8 mouse cellular contexts compared by ENCODE assay signal in genomic region chr6:53470559-53470958, GRCm38 (mm10).
DNase-seq lines count a peak whose midpoint lies in the region; ATAC-seq lines count a peak whose summit lies in the region.

No protein-coding gene starts in this region.

- intact Hi-C loops in left cerebral cortex, postnatal 10 days (cut with DNase I) = no loop called here

- DNase-seq in adrenal gland, postnatal 10 days = peak; percentile 17
- DNase-seq in adrenal gland, postnatal 14 days = no peak
- peak; percentile 74 for DNase-seq in brain, adult 2 months (ENCODE audit: low read depth, low spot score)
- no peak for DNase-seq in limb, embryonic 10.5 days (ENCODE audit: low spot score)
- DNase-seq in left cerebral cortex, postnatal 10 days (ENCODE audit: extremely low spot score in 1 of 2, low spot score in 2 of 2) = no peak
- no peak for DNase-seq in layer of hippocampus, adult 9-10 months (ENCODE audit: low spot score)
- no peak for DNase-seq in gastrocnemius, adult 8-10 months (ENCODE audit: low spot score in 2 of 2)

- ATAC-seq in heart, embryonic 15.5 days (replicated peaks; ENCODE audit: insufficient number of reproducible peaks, insufficient read depth, low FRiP score, low read depth) = no peak

- no peaks in the 10 kb centered on the region for H3K9me3 ChIP-seq in heart, embryonic 15.5 days (replicated peaks)
- H3K9me3 ChIP-seq in limb, embryonic 10.5 days (replicated peaks) = no peaks in the 10 kb centered on the region

- H3K4me3 ChIP-seq in heart, embryonic 15.5 days = no peak overlapping the region
- H3K4me3 ChIP-seq in limb, embryonic 10.5 days = no peak overlapping the region

- H3K27me3 ChIP-seq in heart, embryonic 15.5 days = no peaks in the 10 kb centered on the region
- no peaks in the 10 kb centered on the region for H3K27me3 ChIP-seq in limb, embryonic 10.5 days (ENCODE audit: low read depth, poor library complexity, severe bottlenecking)

- H3K27ac ChIP-seq in heart, embryonic 15.5 days = no peak overlapping the region
- peak overlapping the region; percentile 77 for H3K27ac ChIP-seq in limb, embryonic 10.5 days

- H3K36me3 ChIP-seq in heart, embryonic 15.5 days = no peaks in the 10 kb centered on the region
- no peaks in the 10 kb centered on the region for H3K36me3 ChIP-seq in limb, embryonic 10.5 days

- peaks cover 11% of the 10 kb centered on the region for H3K4me1 ChIP-seq in heart, embryonic 15.5 days (replicated peaks)
- H3K4me1 ChIP-seq in limb, embryonic 10.5 days = peaks cover 38% of the 10 kb centered on the region

- H3K9ac ChIP-seq in heart, embryonic 15.5 days = no peak overlapping the region

- WGBS in heart, embryonic 15.5 days = 34% methylated on average over 8 of the region's 8 CpGs
- WGBS in limb, embryonic 10.5 days = 60% methylated on average over 8 of the region's 8 CpGs

- H3K4me2 ChIP-seq in heart, embryonic 15.5 days = 0 out of 2 replicates have a peak overlapping the region, but pooled peaks have one; percentile 19

Comparison
In these comparisons a context has a peak if more than half of its experiments do, and no peak if none do; other contexts are left out.
1. DNase-seq: peak in adrenal gland, postnatal 10 days (single experiment) and brain, adult 2 months (single experiment); none in adrenal gland, postnatal 14 days (single experiment), limb, embryonic 10.5 days (single experiment), left cerebral cortex, postnatal 10 days (0 of 2), layer of hippocampus, adult 9-10 months (single experiment) and gastrocnemius, adult 8-10 months (0 of 2).